In the genomic region with DNA sequence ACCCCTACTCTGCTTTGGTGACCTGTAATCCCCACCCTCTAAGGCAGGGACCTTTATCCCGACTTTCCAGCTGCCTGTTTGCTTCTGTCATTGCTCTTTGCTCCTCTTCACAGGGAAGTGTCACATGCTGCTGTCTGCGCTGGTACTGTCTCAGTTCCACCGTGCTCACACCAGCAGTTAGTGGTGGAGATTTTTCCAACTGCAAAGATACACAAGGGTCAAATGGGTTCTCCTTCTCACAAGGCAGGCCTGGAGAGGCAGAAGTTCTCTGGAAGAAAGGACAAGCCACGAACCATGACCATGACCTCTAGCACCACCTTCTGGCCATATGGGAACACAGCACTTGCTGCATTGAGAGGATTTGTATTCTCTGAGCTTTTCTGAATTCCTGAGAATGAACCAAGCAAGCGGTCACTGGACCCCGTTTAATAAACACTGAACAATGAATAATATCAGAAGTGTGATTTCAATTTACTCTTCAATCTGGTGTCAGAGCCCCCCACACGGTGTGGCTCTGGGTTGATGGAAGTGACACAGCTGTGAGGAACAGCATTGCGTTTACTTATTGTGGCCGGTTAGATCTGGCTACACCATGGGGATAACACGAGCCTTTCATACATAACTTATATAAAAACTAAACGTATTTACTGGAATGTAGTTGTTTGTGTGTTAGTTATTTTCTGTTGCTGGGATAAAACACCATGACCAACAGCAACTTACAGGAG, we compare ENCODE assay signal across 8 mouse cellular contexts. TPM values are rescaled to one million over a fixed set of nuclear protein-coding genes. Genes with fewer than 3 reads are reported as not detected.
DNase-seq lines count a peak whose midpoint lies in the region; ATAC-seq and TF ChIP-seq lines count a peak whose summit lies in the region.

No protein-coding gene starts in this region.

- intact Hi-C loops in gastrocnemius, postnatal 14 days (cut with DNase I; ENCODE audit: low total_unique reads), result loop anchor here (5.0 kb wide), 1 partner anchor 108 kb away; no protein-coding TSS in a partner anchor

- no peaks in the 10 kb centered on the region for H3K9me3 ChIP-seq in liver, embryonic 14.5 days (ENCODE audit: control insufficient read depth, low read length)
- H3K9me3 ChIP-seq in neural tube, embryonic 11.5 days (ENCODE audit: control insufficient read depth, low read length), result no peaks in the 10 kb centered on the region

- no peak overlapping the region for H3K27ac ChIP-seq in liver, embryonic 14.5 days
- no peak overlapping the region for H3K27ac ChIP-seq in neural tube, embryonic 11.5 days (ENCODE audit: low read depth, low read length)

- ATAC-seq in liver, embryonic 14.5 days (ENCODE audit: insufficient read depth), result 0 out of 2 replicates have a peak, but pooled peaks have one; percentile 24
- ATAC-seq in neural tube, embryonic 11.5 days (ENCODE audit: insufficient read depth, low FRiP score, low TSS enrichment), result peak; percentile 41; the same call in 1 of the 2 replicates

- no peaks in the 10 kb centered on the region; the same call in 1 of the 2 replicates for H3K27me3 ChIP-seq in liver, embryonic 14.5 days (ENCODE audit: control insufficient read depth, insufficient read depth, low read length)
- no peaks in the 10 kb centered on the region for H3K27me3 ChIP-seq in neural tube, embryonic 11.5 days (ENCODE audit: control insufficient read depth, insufficient read depth, low read length)

- no peaks in the 10 kb centered on the region; a peak in 1 of 4 replicates for H3K4me1 ChIP-seq in liver, embryonic 14.5 days (replicated peaks; ENCODE audit: control insufficient read depth in 2 of 2, insufficient read depth in 2 of 2, low read length in 1 of 2)
- no peaks in the 10 kb centered on the region for H3K4me1 ChIP-seq in neural tube, embryonic 11.5 days (ENCODE audit: control insufficient read depth, insufficient read depth, low read length)

- TF ChIP-seq CTCF in liver, embryonic 14.5 days (IDR thresholded peaks at IDR 0.05; ENCODE audit: low read depth), result peak; percentile 94

- DNase-seq in CD4-positive, CD25-positive, alpha-beta regulatory T cell, adult 2 months (ENCODE audit: low read depth, low spot score), result peak; percentile 79
- DNase-seq in NIH3T3 (ENCODE audit: low read depth), result peak; percentile 92
- DNase-seq in cerebellum, postnatal 25 days, result peak; percentile 67 to 79
- DNase-seq in gastrocnemius, postnatal 14 days, result peak; percentile 46
- peak; percentile 68 for DNase-seq in kidney, adult 18-20 months
- DNase-seq in liver, embryonic 14.5 days (ENCODE audit: low read depth in 3 of 3, low spot score in 3 of 3), result peak; percentile 37 to 53 (median 53)
- peak; percentile 65 for DNase-seq in neural tube, embryonic 11.5 days (ENCODE audit: low spot score)
- peak; percentile 66 for DNase-seq in thymus, postnatal 4 days

- no peak overlapping the region for H3K4me2 ChIP-seq in liver, embryonic 14.5 days (ENCODE audit: low read depth)
- no peak overlapping the region for H3K4me2 ChIP-seq in neural tube, embryonic 11.5 days (ENCODE audit: low read depth)

- WGBS in liver, embryonic 14.5 days (ENCODE audit: insufficient replicate concordance), result 30% methylated on average over 11 of the region's 11 CpGs
- whole genome bisulfite sequencing in neural tube, embryonic 11.5 days, result 39% methylated on average over 11 of the region's 11 CpGs

- no peak overlapping the region for H3K4me3 ChIP-seq in liver, embryonic 14.5 days (ENCODE audit: insufficient read depth in 1 of 2, low read depth in 2 of 2, low read length in 2 of 2)
- H3K4me3 ChIP-seq in neural tube, embryonic 11.5 days (ENCODE audit: low read depth, low read length), result no peak overlapping the region

- H3K9ac ChIP-seq in liver, embryonic 14.5 days (replicated peaks), result no peak overlapping the region
- no peak overlapping the region for H3K9ac ChIP-seq in neural tube, embryonic 11.5 days (ENCODE audit: low read length)

- H3K36me3 ChIP-seq in liver, embryonic 14.5 days (replicated peaks; ENCODE audit: control insufficient read depth, insufficient read depth, low read depth), result 0 out of 2 replicates have a peak, but pooled peaks cover 2% of the 10 kb centered on the region
- no peaks in the 10 kb centered on the region for H3K36me3 ChIP-seq in neural tube, embryonic 11.5 days (ENCODE audit: control insufficient read depth, insufficient read depth, low read length)

- TF ChIP-seq EP300 in liver, embryonic 14.5 days (IDR thresholded peaks at IDR 0.05; ENCODE audit: low read depth), result no peak

RNA-seq across cellular contexts. Expression of gene Adra1d, which starts 32.0 kb away (rescaled TPM):
- 1 to 10 TPM; 2.1 TPM for total RNA-seq in gastrocnemius, postnatal 14 days (2021)
- polyA plus RNA-seq in liver, embryonic 14.5 days (2012; rRNA removed), result 0.55 and 0.57 TPM in 2 replicates
- polyA plus RNA-seq in liver, embryonic 14.5 days (2014; fragmentation: Nextera tagmentation; extraction: Ambion mirVana), result 0.30 and 0.63 TPM in 2 replicates
- polyA plus RNA-seq in neural tube, embryonic 11.5 days (2014; fragmentation: Nextera tagmentation; extraction: Ambion mirVana), result 0.32 and 0.36 TPM in 2 replicates

RNA-seq across cellular contexts. Expression of gene Smox, which starts 38.8 kb away (rescaled TPM):
- 10 to 100 TPM; 24.6 to 40.4 TPM for total RNA-seq in gastrocnemius, postnatal 14 days (2021)
- polyA plus RNA-seq in liver, embryonic 14.5 days (2012; rRNA removed), result 58.1 and 75.0 TPM in 2 replicates
- 70.4 and 85.8 TPM in 2 replicates for polyA plus RNA-seq in liver, embryonic 14.5 days (2014; fragmentation: Nextera tagmentation; extraction: Ambion mirVana)
- polyA plus RNA-seq in neural tube, embryonic 11.5 days (2014; fragmentation: Nextera tagmentation; extraction: Ambion mirVana), result 29.7 and 32.7 TPM in 2 replicates
